Mouse (Mus musculus) heart, adult 2 months (tissue): ENCODE results near the gene Tldc2. TPM values are rescaled to one million over a fixed set of nuclear protein-coding genes. Genes with fewer than 3 reads are reported as not detected.

Experiments
- DNase-seq, 2 experiments: peaks; one replicate each; pipeline ENCODE4 v3.0.0; 2021
- H3K27ac ChIP-seq: fragments of 200-600 bp; 2 replicates; pipeline ENCODE4 v1.8.1; 2022
- H3K27me3 ChIP-seq: fragments of 200-500 bp; 2 replicates; pipeline ENCODE4 v1.6.1; 2012; ENCODE audit warnings: mild to moderate bottlenecking, low read length, inconsistent platforms, mixed read lengths; ENCODE audit not compliant: control insufficient read depth, insufficient read depth
- H3K36me3 ChIP-seq: fragments of 200-500 bp; 2 replicates; pipeline ENCODE4 v1.6.1; 2012; ENCODE audit warnings: low read length, inconsistent platforms; ENCODE audit not compliant: control insufficient read depth, insufficient read depth
- H3K4me1 ChIP-seq: fragments of 200-500 bp; 2 replicates; pipeline ENCODE4 v1.6.1; 2011; ENCODE audit warnings: low read length; ENCODE audit not compliant: control insufficient read depth, insufficient read depth
- H3K4me3 ChIP-seq: fragments of 200-600 bp; 2 replicates; pipeline ENCODE4 v1.8.1; 2022
- H3K79me2 ChIP-seq: fragments of 200-500 bp; replicated peaks from 2 replicates; pipeline ENCODE4 v1.6.1; 2012; ENCODE audit warnings: mild to moderate bottlenecking, inconsistent platforms, low read length, moderate library complexity, mixed read lengths; ENCODE audit not compliant: control insufficient read depth, insufficient read depth
- H3K9ac ChIP-seq: fragments of 200-500 bp; 2 replicates; pipeline ENCODE4 v1.6.1; 2012; ENCODE audit warnings: low read depth, mild to moderate bottlenecking, control low read depth, inconsistent platforms, low read length, mixed read lengths
- CTCF ChIP-seq: fragments of 200-600 bp; IDR thresholded peaks from 2 replicates; pipeline ENCODE4 v1.8.1; 2022; ENCODE audit warnings: antibody characterized with exemption, mild to moderate bottlenecking, moderate library complexity
- EP300 ChIP-seq: fragments of 200-500 bp; IDR thresholded peaks from 2 replicates; pipeline ENCODE4 v1.6.1; 2011; ENCODE audit warnings: low read depth, low read length, control low read depth; ENCODE audit not compliant: insufficient read depth
- POLR2A ChIP-seq: fragments of 200-500 bp; IDR thresholded peaks from 2 replicates; pipeline ENCODE4 v1.6.1; 2011; ENCODE audit warnings: mild to moderate bottlenecking, low read depth, low read length, control low read depth; ENCODE audit not compliant: insufficient read depth
- WGBS: fragments of 180-500 bp; shearing (Covaris S2); methylation state at CpG from one replicate; pipeline ENCODE4 v1.1.7; 2018; 5-methylcytosine and 5-hydroxymethylcytosine counted together
- intact Hi-C: fragments of 180-260 bp; cut with DNase I; formaldehyde crosslinking; loops from one replicate; pipeline ENCODE4 v1.15.1; 2025
- polyA plus RNA-seq: library from polyadenylated mRNA; depleted of rRNA; stranded (reverse); fragments of >200 nt; gene quantifications from 2 replicates; pipeline ENCODE4 v1.2.3, GENCODE M21; 2012
- total RNA-seq, 2 experiments: library from RNA; stranded (reverse); gene quantifications; 2 replicates each; pipeline ENCODE4 v1.2.3; 2021

Gene Tldc2
- total and polyA plus RNA-seq, 3 experiments: not detected

GRCm38 (mm10) chr2:157057758-157058157 is 29.1 kb upstream of the Tldc2 start:
- H3K4me3 ChIP-seq: no peak overlapping the region
- 91% methylated on average over 4 of the region's 4 CpGs for WGBS

GRCm38 (mm10) chr2:157058342-157058998 is 28.4 kb upstream of the Tldc2 start:
- Histone ChIP-seq H3K27me3 (no peaks in the 10 kb centered on the region), H3K9ac (no peak overlapping the region), H3K27ac (no peak overlapping the region; the same call in 1 of the 2 replicates), H3K36me3 (no peaks in the 10 kb centered on the region), H3K79me2 (peaks cover 3% of the 10 kb centered on the region; the same call in 1 of the 2 replicates), H3K4me1 (peaks cover 7% of the 10 kb centered on the region), H3K4me3 (no peak overlapping the region)
- WGBS: 52% methylated on average over 18 of the region's 18 CpGs
- TF ChIP-seq POLR2A: no peak
- no peak for TF ChIP-seq EP300
- TF ChIP-seq CTCF: no peak
- DNase-seq: peak; percentile 53 to 70
- intact Hi-C loops: no loop called here

More at GRCm38 (mm10) chr2:157057758-157058157, 29.1 kb upstream of the Tldc2 start:
- no peaks in the 10 kb centered on the region for H3K36me3 ChIP-seq
- H3K27me3 ChIP-seq: no peaks in the 10 kb centered on the region
- H3K9ac ChIP-seq: no peak overlapping the region
- H3K27ac ChIP-seq: no peak overlapping the region
- H3K4me1 ChIP-seq: peaks cover 2% of the 10 kb centered on the region; the same call in 1 of the 2 replicates
- peaks cover 3% of the 10 kb centered on the region; the same call in 1 of the 2 replicates for H3K79me2 ChIP-seq
- intact Hi-C loops: no loop called here
- TF ChIP-seq POLR2A: no peak
- TF ChIP-seq EP300: no peak
- TF ChIP-seq CTCF: no peak
- DNase-seq: no peak

GRCm38 (mm10) chr2:157059166-157059565 is 27.7 kb upstream of the Tldc2 start:
- intact Hi-C loops: no loop called here
- H3K79me2 ChIP-seq: peaks cover 3% of the 10 kb centered on the region; the same call in 1 of the 2 replicates
- peak overlapping the region; percentile 12 for H3K27ac ChIP-seq
- no peak overlapping the region for H3K9ac ChIP-seq
- no peak for TF ChIP-seq POLR2A
- TF ChIP-seq EP300: no peak
- no peak for TF ChIP-seq CTCF
- WGBS: 78% methylated on average over 8 of the region's 8 CpGs
- H3K4me1 ChIP-seq: peaks cover 11% of the 10 kb centered on the region
- H3K36me3 ChIP-seq: no peaks in the 10 kb centered on the region
- no peak overlapping the region for H3K4me3 ChIP-seq
- DNase-seq: peak in 1 of 2 experiments; percentile 19
- H3K27me3 ChIP-seq: no peaks in the 10 kb centered on the region

GRCm38 (mm10) chr2:157060037-157060436 is 26.8 kb upstream of the Tldc2 start:
- intact Hi-C loops: no loop called here
- no peak overlapping the region for H3K27ac ChIP-seq
- no peak overlapping the region for H3K4me3 ChIP-seq
- WGBS: 89% methylated on average over 14 of the region's 14 CpGs
- peak in 1 of 2 experiments; percentile 16 for DNase-seq
- H3K4me1 ChIP-seq: peaks cover 16% of the 10 kb centered on the region
- no peak for TF ChIP-seq POLR2A
- TF ChIP-seq EP300: no peak
- TF ChIP-seq CTCF: no peak
- H3K79me2 ChIP-seq: peaks cover 3% of the 10 kb centered on the region; the same call in 1 of the 2 replicates
- no peaks in the 10 kb centered on the region for H3K27me3 ChIP-seq
- H3K36me3 ChIP-seq: no peaks in the 10 kb centered on the region
- H3K9ac ChIP-seq: no peak overlapping the region

DNA sequence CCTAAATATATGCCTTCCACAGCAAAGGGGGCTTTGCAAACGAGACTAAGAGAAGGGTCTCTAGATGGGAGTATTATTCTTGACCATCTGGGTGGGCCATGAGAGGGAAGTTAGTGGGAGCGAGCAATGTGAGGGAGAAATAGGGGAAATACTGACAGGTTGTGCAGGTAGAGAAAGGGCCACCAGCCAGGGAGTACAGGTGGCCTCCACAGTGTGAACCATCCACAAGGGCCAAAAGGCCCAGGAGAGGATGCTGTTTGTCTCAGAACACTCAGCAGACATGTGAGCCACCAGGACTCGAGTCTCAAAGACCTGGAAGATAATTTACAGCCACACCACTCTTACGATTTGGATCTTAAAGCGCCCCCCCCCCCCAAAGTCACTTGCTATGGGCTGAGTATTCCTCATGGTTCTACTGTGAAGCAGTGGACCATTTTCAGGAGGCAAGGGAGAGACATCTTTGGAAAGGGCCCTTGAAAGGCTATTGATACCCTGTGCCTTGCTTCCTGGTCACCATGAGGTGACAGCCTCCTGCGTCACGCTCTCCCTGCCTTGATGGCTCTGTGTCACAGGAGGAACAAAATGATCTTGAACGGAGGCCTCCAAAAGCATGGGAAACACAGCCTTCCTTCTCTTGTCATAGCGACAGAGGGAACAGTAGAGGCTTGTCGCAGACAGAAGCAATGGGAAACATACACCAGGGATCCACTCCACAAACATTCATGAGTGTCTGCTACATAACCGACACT is 26.1 kb upstream of the Tldc2 start:
- Histone ChIP-seq H3K27ac (no peak overlapping the region), H3K27me3 (no peaks in the 10 kb centered on the region), H3K36me3 (no peaks in the 10 kb centered on the region), H3K4me3 (no peak overlapping the region), H3K79me2 (peaks cover 5% of the 10 kb centered on the region; the same call in 1 of the 2 replicates), H3K4me1 (peaks cover 21% of the 10 kb centered on the region), H3K9ac (no peak overlapping the region)
- no peak for DNase-seq
- intact Hi-C loops: no loop called here
- WGBS: 85% methylated on average over 11 of the region's 11 CpGs
- no peak for TF ChIP-seq CTCF
- no peak for TF ChIP-seq POLR2A
- no peak for TF ChIP-seq EP300

GRCm38 (mm10) chr2:157063241-157063700 is 23.6 kb upstream of the Tldc2 start:
- H3K27ac ChIP-seq: peak overlapping the region; percentile 74; the same call in 1 of the 2 replicates

More at GRCm38 (mm10) chr2:157063241-157063700, 23.6 kb upstream of the Tldc2 start:
- intact Hi-C loops: no loop called here
- no peak overlapping the region for H3K4me3 ChIP-seq
- H3K27me3 ChIP-seq: no peaks in the 10 kb centered on the region
- TF ChIP-seq POLR2A: no peak
- 0 out of 2 replicates have a peak, but pooled peaks have one; percentile 25 for TF ChIP-seq EP300
- TF ChIP-seq CTCF: no peak
- H3K4me1 ChIP-seq: peaks cover 31% of the 10 kb centered on the region
- no peak overlapping the region for H3K9ac ChIP-seq
- DNase-seq: peak; percentile 46 to 77
- 24% methylated on average over 4 of the region's 4 CpGs for WGBS
- H3K36me3 ChIP-seq: peaks cover 3% of the 10 kb centered on the region
- H3K79me2 ChIP-seq: peaks cover 5% of the 10 kb centered on the region; the same call in 1 of the 2 replicates
